Mouse (Mus musculus): ENCODE measurements around the gene 1600014C10Rik. TPM values are rescaled to one million over a fixed set of nuclear protein-coding genes. Genes with fewer than 3 reads are reported as not detected.

Gene 1600014C10Rik
- polyA plus RNA-seq, 1 experiment from 2014 or later: 14.4 TPM

DNA sequence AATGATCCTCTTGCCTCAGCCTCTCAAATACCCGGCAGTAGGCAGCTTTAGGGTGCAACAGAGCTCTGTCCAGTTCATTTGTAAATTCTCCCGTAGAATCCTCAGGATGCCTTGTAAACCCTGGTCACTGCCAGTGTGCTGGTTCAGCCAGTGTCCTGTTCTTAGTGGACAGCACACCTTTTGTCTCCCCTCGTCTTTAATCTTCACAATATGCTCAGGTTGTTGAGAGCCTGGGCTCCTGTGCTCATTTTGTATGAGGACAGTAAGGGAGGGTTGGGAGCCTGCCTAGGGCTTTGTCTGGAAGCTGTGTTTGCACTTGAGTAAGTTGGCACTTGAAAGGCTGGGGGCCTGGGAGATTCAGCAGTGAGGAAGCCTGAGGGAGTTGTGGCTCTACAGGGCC lies 3.1 kb upstream of the 1600014C10Rik start:
- Histone ChIP-seq H3K4me1 (ENCODE audit: control insufficient read depth, insufficient read depth, low read length) (peaks cover 12% of the 10 kb centered on the region; the same call in 1 of the 2 replicates), H3K27ac (replicated peaks; ENCODE audit: low read depth, low read length) (no peak overlapping the region), H3K27me3 (ENCODE audit: control insufficient read depth, insufficient read depth, low read length) (no peaks in the 10 kb centered on the region), H3K9me3 (ENCODE audit: control insufficient read depth, low read length) (no peaks in the 10 kb centered on the region), H3K4me2 (ENCODE audit: low read depth, severe bottlenecking) (no peak overlapping the region), H3K36me3 (ENCODE audit: control insufficient read depth, insufficient read depth, low read length) (no peaks in the 10 kb centered on the region), H3K9ac (ENCODE audit: low read length) (no peak overlapping the region), H3K4me3 (ENCODE audit: low read depth, low read length) (no peak overlapping the region)
- ATAC-seq (ENCODE audit: insufficient number of reproducible peaks, low FRiP score, low TSS enrichment, low read depth) (no peak), DNase-seq (ENCODE audit: low spot score) (no peak)
- WGBS: 72% methylated on average over 3 of the region's 3 CpGs

DNA sequence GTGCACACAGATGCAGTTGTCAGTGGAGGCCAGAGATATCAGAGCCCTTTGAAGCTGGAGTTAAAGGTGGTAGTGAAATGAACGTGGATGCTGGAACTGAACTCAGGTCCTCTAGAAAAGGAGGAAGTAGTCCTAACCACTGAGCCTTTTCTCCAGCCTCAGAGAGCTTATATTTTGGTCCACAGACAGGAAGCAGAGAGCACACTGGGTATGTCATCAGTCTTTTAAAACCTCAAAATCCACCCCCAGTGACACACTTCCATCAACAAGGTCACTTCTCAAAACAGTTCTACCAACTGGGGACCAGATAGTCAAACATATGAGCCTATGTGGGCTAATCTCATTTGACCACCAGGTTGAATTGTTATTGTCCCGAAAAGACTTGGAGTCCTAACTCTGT lies 1.7 kb upstream of the 1600014C10Rik start:
- no peaks in the 10 kb centered on the region for H3K36me3 ChIP-seq (ENCODE audit: control insufficient read depth, insufficient read depth, low read length)
- H3K9me3 ChIP-seq (ENCODE audit: control insufficient read depth, low read length): no peaks in the 10 kb centered on the region
- ATAC-seq (ENCODE audit: insufficient number of reproducible peaks, low FRiP score, low TSS enrichment, low read depth) (no peak), DNase-seq (ENCODE audit: low spot score) (no peak)
- H3K9ac ChIP-seq (ENCODE audit: low read length): no peak overlapping the region
- H3K4me1 ChIP-seq (ENCODE audit: control insufficient read depth, insufficient read depth, low read length): peaks cover 12% of the 10 kb centered on the region; the same call in 1 of the 2 replicates
- WGBS: 87% methylated on average over 2 of the region's 2 CpGs
- H3K4me3 ChIP-seq (ENCODE audit: low read depth, low read length): no peak overlapping the region
- H3K4me2 ChIP-seq (ENCODE audit: low read depth, severe bottlenecking): no peak overlapping the region
- H3K27ac ChIP-seq (replicated peaks; ENCODE audit: low read depth, low read length): no peak overlapping the region
- H3K27me3 ChIP-seq (ENCODE audit: control insufficient read depth, insufficient read depth, low read length): no peaks in the 10 kb centered on the region

DNA sequence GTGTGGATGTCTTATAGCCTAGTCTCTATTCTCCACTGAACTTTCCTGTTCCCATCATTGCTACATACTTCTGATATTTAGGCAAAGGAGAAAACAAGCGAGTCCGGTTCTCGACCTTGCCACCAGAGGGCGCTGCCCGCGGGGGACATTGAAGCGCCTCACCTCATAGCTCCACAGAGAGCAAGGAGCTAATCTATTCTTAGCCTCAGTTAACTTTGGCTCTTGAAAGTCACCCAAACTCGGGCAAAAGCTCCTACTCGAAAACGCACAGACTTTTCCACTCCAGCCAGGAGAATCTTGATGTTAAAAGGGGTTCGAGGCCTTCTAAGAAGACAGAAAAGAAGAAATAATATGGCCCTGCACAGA lies 438 bp upstream of the 1600014C10Rik start:
- no peak overlapping the region for H3K4me3 ChIP-seq (ENCODE audit: low read depth, low read length)
- H3K4me2 ChIP-seq (ENCODE audit: low read depth, severe bottlenecking): peak overlapping the region; percentile 92
- ATAC-seq (ENCODE audit: insufficient number of reproducible peaks, low FRiP score, low TSS enrichment, low read depth) (no peak), DNase-seq (ENCODE audit: low spot score) (peak; percentile 92)
- H3K36me3 ChIP-seq (ENCODE audit: control insufficient read depth, insufficient read depth, low read length): no peaks in the 10 kb centered on the region
- H3K9me3 ChIP-seq (ENCODE audit: control insufficient read depth, low read length): no peaks in the 10 kb centered on the region
- no peak overlapping the region for H3K9ac ChIP-seq (ENCODE audit: low read length)
- peaks cover 12% of the 10 kb centered on the region; the same call in 1 of the 2 replicates for H3K4me1 ChIP-seq (ENCODE audit: control insufficient read depth, insufficient read depth, low read length)
- H3K27ac ChIP-seq (replicated peaks; ENCODE audit: low read depth, low read length): no peak overlapping the region
- H3K27me3 ChIP-seq (ENCODE audit: control insufficient read depth, insufficient read depth, low read length): no peaks in the 10 kb centered on the region
- under 1% methylated on average over 11 of the region's 11 CpGs for WGBS

DNA sequence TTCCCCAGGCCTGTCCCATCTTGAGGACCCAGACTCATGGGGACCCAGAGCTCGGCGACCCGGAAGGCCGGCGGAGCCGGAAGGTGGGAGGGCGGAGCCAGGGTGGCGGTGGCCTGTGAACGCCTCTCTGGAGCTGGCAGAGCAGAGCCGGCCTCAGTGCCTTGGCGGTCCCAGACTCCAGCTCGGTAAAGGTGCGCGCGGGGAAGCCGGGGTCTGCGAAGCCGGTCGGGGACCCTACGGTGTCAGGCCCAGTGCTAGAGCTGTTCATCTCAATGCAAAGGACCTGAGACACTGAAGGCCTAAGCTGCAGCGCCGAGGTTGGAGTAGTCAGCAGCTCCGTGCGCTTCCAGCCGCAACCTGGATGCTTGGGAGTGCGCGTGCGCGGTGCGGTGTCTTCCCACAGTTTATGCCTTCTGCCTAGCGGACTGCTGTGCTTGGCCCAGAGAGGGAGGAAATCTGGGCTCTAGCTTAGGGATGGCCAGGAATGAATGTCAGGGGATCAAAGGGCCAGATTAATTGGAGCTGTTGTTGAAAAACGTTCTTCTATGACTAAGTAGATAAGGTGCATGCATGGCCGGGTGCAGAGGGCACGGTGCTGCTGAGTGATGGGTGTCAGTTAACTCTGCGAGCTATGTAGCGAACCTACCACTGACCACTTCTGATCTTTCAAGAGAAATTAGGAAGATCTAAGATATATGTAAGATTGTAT lies 846 bp downstream of the 1600014C10Rik start:
- peak; percentile 87 for DNase-seq (ENCODE audit: low spot score)
- H3K4me2 ChIP-seq (ENCODE audit: low read depth, severe bottlenecking): peak overlapping the region; percentile 92
- H3K4me3 ChIP-seq (ENCODE audit: low read depth, low read length): peak overlapping the region; percentile 60
- no peaks in the 10 kb centered on the region for H3K9me3 ChIP-seq (ENCODE audit: control insufficient read depth, low read length)
- H3K4me1 ChIP-seq (ENCODE audit: control insufficient read depth, insufficient read depth, low read length): peaks cover 12% of the 10 kb centered on the region; the same call in 1 of the 2 replicates
- ATAC-seq (ENCODE audit: insufficient number of reproducible peaks, low FRiP score, low TSS enrichment, low read depth): peak; percentile 89
- H3K9ac ChIP-seq (ENCODE audit: low read length): peak overlapping the region; percentile 74
- H3K27me3 ChIP-seq (ENCODE audit: control insufficient read depth, insufficient read depth, low read length): no peaks in the 10 kb centered on the region
- H3K36me3 ChIP-seq (ENCODE audit: control insufficient read depth, insufficient read depth, low read length): no peaks in the 10 kb centered on the region
- 6% methylated on average over 36 of the region's 36 CpGs for WGBS
- peak overlapping the region; percentile 36; the same call in 1 of the 2 replicates for H3K27ac ChIP-seq (replicated peaks; ENCODE audit: low read depth, low read length)

DNA sequence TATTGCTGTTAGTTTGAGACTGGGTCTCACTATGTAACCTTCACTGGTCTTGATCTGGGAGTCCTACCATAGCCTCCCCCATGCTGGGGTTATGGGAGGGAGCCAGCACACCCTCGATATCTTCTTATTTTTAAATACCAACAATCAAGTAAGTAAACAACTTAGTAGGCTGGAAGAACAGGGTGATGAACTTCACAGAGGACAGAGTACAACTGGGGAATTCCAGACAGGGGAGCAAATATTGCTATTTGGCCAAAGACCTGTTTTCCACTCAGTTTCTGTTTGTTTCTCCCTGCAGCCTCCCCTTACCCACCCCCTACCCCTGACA lies 1.4 kb downstream of the 1600014C10Rik start:
- Histone ChIP-seq H3K4me2 (ENCODE audit: low read depth, severe bottlenecking) (peak overlapping the region; percentile 92), H3K27ac (replicated peaks; ENCODE audit: low read depth, low read length) (no peak overlapping the region), H3K36me3 (ENCODE audit: control insufficient read depth, insufficient read depth, low read length) (no peaks in the 10 kb centered on the region), H3K4me1 (ENCODE audit: control insufficient read depth, insufficient read depth, low read length) (peaks cover 12% of the 10 kb centered on the region; the same call in 1 of the 2 replicates), H3K27me3 (ENCODE audit: control insufficient read depth, insufficient read depth, low read length) (no peaks in the 10 kb centered on the region), H3K9ac (ENCODE audit: low read length) (no peak overlapping the region), H3K4me3 (ENCODE audit: low read depth, low read length) (peak overlapping the region; percentile 60), H3K9me3 (ENCODE audit: control insufficient read depth, low read length) (no peaks in the 10 kb centered on the region)
- 73% methylated on average over 1 of the region's 1 CpGs for WGBS
- DNase-seq (ENCODE audit: low spot score) (no peak), ATAC-seq (ENCODE audit: insufficient number of reproducible peaks, low FRiP score, low TSS enrichment, low read depth) (no peak)

DNA sequence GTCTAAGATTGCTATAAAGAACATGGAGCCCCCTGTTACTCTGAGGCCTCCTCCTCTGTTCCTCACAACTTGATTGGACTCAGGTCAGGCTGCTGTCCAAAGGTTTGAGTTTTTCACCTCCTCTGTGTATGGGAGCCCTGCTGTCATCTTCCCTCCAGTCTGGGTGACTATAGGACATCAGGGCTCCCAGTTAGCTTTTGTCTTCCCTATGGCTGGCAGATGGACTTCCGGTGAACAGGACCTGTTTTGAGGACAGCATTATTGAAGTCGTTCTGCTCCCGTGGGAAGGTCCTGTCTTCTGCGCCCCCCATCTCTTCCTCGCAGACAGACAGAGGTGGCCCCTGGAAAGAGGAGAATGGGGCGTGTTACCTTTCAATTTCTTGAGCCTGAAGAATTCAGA lies 1.8 kb downstream of the 1600014C10Rik start:
- H3K27ac ChIP-seq (replicated peaks; ENCODE audit: low read depth, low read length): no peak overlapping the region
- H3K27me3 ChIP-seq (ENCODE audit: control insufficient read depth, insufficient read depth, low read length): no peaks in the 10 kb centered on the region
- ATAC-seq (ENCODE audit: insufficient number of reproducible peaks, low FRiP score, low TSS enrichment, low read depth) (no peak), DNase-seq (ENCODE audit: low spot score) (no peak)
- WGBS: 90% methylated on average over 6 of the region's 6 CpGs
- no peak overlapping the region for H3K4me2 ChIP-seq (ENCODE audit: low read depth, severe bottlenecking)
- H3K4me1 ChIP-seq (ENCODE audit: control insufficient read depth, insufficient read depth, low read length): peaks cover 12% of the 10 kb centered on the region; the same call in 1 of the 2 replicates
- no peak overlapping the region for H3K4me3 ChIP-seq (ENCODE audit: low read depth, low read length)
- H3K36me3 ChIP-seq (ENCODE audit: control insufficient read depth, insufficient read depth, low read length): no peaks in the 10 kb centered on the region
- H3K9me3 ChIP-seq (ENCODE audit: control insufficient read depth, low read length): no peaks in the 10 kb centered on the region
- H3K9ac ChIP-seq (ENCODE audit: low read length): no peak overlapping the region

DNA sequence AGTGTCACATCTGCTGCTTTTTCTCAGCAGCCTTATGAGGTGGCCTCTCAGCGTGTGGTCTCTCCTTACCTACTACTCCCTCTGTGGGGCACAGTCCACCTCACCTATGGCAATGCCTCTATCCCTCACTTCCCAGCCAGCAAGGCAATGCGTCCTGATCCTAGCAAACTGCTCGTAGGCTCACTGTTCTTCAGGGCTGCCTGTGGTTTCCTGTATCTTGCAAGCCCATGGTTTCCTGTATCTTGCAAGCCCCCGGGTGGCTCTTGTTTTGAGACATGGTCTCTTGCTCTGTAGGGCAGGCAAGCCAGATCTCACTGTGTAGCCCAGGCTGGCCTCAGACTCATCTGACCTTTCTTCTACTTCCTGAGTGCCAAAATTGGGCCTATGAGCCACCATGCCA lies 3.8 kb downstream of the 1600014C10Rik start:
- peaks cover 12% of the 10 kb centered on the region; the same call in 1 of the 2 replicates for H3K4me1 ChIP-seq (ENCODE audit: control insufficient read depth, insufficient read depth, low read length)
- no peak overlapping the region for H3K9ac ChIP-seq (ENCODE audit: low read length)
- H3K4me3 ChIP-seq (ENCODE audit: low read depth, low read length): no peak overlapping the region
- ATAC-seq (ENCODE audit: insufficient number of reproducible peaks, low FRiP score, low TSS enrichment, low read depth) (no peak), DNase-seq (ENCODE audit: low spot score) (no peak)
- H3K27ac ChIP-seq (replicated peaks; ENCODE audit: low read depth, low read length): no peak overlapping the region
- H3K36me3 ChIP-seq (ENCODE audit: control insufficient read depth, insufficient read depth, low read length): no peaks in the 10 kb centered on the region
- H3K9me3 ChIP-seq (ENCODE audit: control insufficient read depth, low read length): no peaks in the 10 kb centered on the region
- 73% methylated on average over 4 of the region's 4 CpGs for WGBS
- H3K27me3 ChIP-seq (ENCODE audit: control insufficient read depth, insufficient read depth, low read length): no peaks in the 10 kb centered on the region
- no peak overlapping the region for H3K4me2 ChIP-seq (ENCODE audit: low read depth, severe bottlenecking)

DNA sequence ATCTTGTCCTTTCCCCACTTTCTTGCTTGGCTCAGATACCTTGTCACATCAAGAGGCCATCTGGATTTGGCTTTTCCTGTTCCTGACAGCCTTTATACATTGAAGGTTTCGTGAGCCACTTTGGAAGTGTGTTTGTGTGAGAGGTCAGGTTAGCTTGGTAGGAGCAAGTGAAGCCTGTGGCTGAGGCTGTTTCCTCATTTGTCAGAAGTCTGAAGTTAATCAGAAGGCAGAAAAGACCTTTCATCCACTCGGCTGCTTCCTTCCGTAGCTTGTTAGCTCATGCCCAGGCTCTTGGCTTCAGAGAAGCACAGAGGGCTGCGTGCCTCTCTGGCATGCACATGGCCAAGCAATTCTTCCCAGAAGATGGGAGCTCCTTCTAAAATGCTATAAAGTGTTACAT lies 4.8 kb downstream of the 1600014C10Rik start:
- Histone ChIP-seq H3K27me3 (ENCODE audit: control insufficient read depth, insufficient read depth, low read length) (no peaks in the 10 kb centered on the region), H3K27ac (replicated peaks; ENCODE audit: low read depth, low read length) (no peak overlapping the region), H3K4me3 (ENCODE audit: low read depth, low read length) (no peak overlapping the region), H3K4me1 (ENCODE audit: control insufficient read depth, insufficient read depth, low read length) (peaks cover 11% of the 10 kb centered on the region; the same call in 1 of the 2 replicates), H3K9ac (ENCODE audit: low read length) (no peak overlapping the region), H3K9me3 (ENCODE audit: control insufficient read depth, low read length) (no peaks in the 10 kb centered on the region), H3K36me3 (ENCODE audit: control insufficient read depth, insufficient read depth, low read length) (no peaks in the 10 kb centered on the region), H3K4me2 (ENCODE audit: low read depth, severe bottlenecking) (no peak overlapping the region)
- WGBS: 61% methylated on average over 4 of the region's 4 CpGs
- DNase-seq (ENCODE audit: low spot score): no peak
- ATAC-seq (ENCODE audit: insufficient number of reproducible peaks, low FRiP score, low TSS enrichment, low read depth): no peak

Measured in limb, embryonic 11.5 days (tissue).